8 mouse cellular contexts compared by ENCODE assay signal in the genomic region with DNA sequence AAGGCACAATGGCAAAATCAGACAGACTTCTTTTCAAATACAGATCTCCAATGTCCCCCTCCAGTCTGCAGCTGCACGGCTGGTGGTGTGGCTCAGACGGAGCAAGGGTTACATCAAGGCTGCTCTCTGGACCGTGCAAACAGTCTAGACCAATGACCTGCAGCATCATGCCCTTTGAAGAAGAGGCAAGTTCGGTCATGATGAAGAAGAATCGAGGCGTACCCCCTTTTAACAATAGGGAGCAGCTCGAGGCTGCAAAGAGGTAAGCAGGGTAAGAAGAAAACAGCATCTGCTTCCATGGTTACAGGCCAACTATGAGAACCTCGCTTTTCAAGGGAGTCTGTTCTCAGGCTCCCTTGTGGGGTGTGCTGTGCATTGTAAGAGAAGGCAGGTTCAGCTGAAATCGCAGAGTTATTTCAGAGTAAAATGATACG.
DNase-seq lines count a peak whose midpoint lies in the region; ATAC-seq and TF ChIP-seq lines count a peak whose summit lies in the region.

No protein-coding gene starts in this region.

- DNase-seq in layer of hippocampus, adult 11-12 months (ENCODE audit: low spot score): peak; percentile 52
- DNase-seq in layer of hippocampus, adult 9-10 months (ENCODE audit: low spot score): no peak
- peak; percentile 85 for DNase-seq in kidney, adult 2 months
- peak; percentile 64 for DNase-seq in retina, postnatal 1 day
- no peak for DNase-seq in urinary bladder, postnatal 25 days (ENCODE audit: low spot score)
- DNase-seq in lung, postnatal 36 days: no peak

- H3K9ac ChIP-seq in forebrain, embryonic 12.5 days: peak overlapping the region; percentile 54
- H3K9ac ChIP-seq in limb, embryonic 12.5 days (replicated peaks): no peak overlapping the region

- TF ChIP-seq CTCF in kidney, adult 2 months (conservative IDR thresholded peaks at IDR 0.05; ENCODE audit: insufficient read depth, insufficient read length, low read depth, low read length): no peak

- H3K27ac ChIP-seq in forebrain, embryonic 12.5 days: peak overlapping the region; percentile 96
- H3K27ac ChIP-seq in kidney, adult 2 months (ENCODE audit: insufficient read depth, low read depth, low read length): peak overlapping the region; percentile 61
- peak overlapping the region; percentile 91 for H3K27ac ChIP-seq in limb, embryonic 12.5 days

- H3K36me3 ChIP-seq in forebrain, embryonic 12.5 days (replicated peaks): no peaks in the 10 kb centered on the region
- H3K36me3 ChIP-seq in kidney, adult 2 months (ENCODE audit: control insufficient read depth, insufficient read depth, low read length): no peaks in the 10 kb centered on the region
- H3K36me3 ChIP-seq in limb, embryonic 12.5 days: no peaks in the 10 kb centered on the region

- peaks cover 23% of the 10 kb centered on the region for H3K4me1 ChIP-seq in forebrain, embryonic 12.5 days
- peaks cover 7% of the 10 kb centered on the region; the same call in 1 of the 2 replicates for H3K4me1 ChIP-seq in kidney, adult 2 months (ENCODE audit: control insufficient read depth, insufficient read depth, low read length)
- H3K4me1 ChIP-seq in limb, embryonic 12.5 days (replicated peaks): peaks cover 38% of the 10 kb centered on the region

- peak; percentile 94 for ATAC-seq in forebrain, embryonic 12.5 days (ENCODE audit: low FRiP score)
- ATAC-seq in limb, embryonic 12.5 days (ENCODE audit: insufficient number of reproducible peaks, insufficient read depth, low FRiP score, low TSS enrichment, low read depth): peak; percentile 92

- H3K4me2 ChIP-seq in forebrain, embryonic 12.5 days: peak overlapping the region; percentile 62
- peak overlapping the region; percentile 48 for H3K4me2 ChIP-seq in limb, embryonic 12.5 days

- TF ChIP-seq POLR2A in kidney, adult 2 months (IDR thresholded peaks at IDR 0.05; ENCODE audit: low read depth, low read length): no peak

- peak overlapping the region; percentile 32 for H3K4me3 ChIP-seq in forebrain, embryonic 12.5 days (replicated peaks)
- H3K4me3 ChIP-seq in kidney, adult 2 months (ENCODE audit: insufficient read depth, low read depth, low read length): 0 out of 2 replicates have a peak overlapping the region, but pooled peaks have one; percentile 0
- H3K4me3 ChIP-seq in limb, embryonic 12.5 days (replicated peaks): 0 out of 2 replicates have a peak overlapping the region, but pooled peaks have one; percentile 8

- H3K27me3 ChIP-seq in forebrain, embryonic 12.5 days: no peaks in the 10 kb centered on the region
- no peaks in the 10 kb centered on the region for H3K27me3 ChIP-seq in kidney, adult 2 months (replicated peaks; ENCODE audit: control insufficient read depth, insufficient read depth, low read length)
- no peaks in the 10 kb centered on the region for H3K27me3 ChIP-seq in limb, embryonic 12.5 days

- 2% methylated on average over 10 of the region's 10 CpGs for WGBS in forebrain, embryonic 12.5 days
- 25% methylated on average over 10 of the region's 10 CpGs for WGBS in kidney, adult 2 months
- WGBS in limb, embryonic 12.5 days: 19% methylated on average over 10 of the region's 10 CpGs

- no peaks in the 10 kb centered on the region for H3K9me3 ChIP-seq in forebrain, embryonic 12.5 days
- no peaks in the 10 kb centered on the region for H3K9me3 ChIP-seq in limb, embryonic 12.5 days

Comparison
In these comparisons a context has a peak if more than half of its experiments do, and no peak if none do; other contexts are left out.
1. DNase-seq: peak in layer of hippocampus, adult 11-12 months (single experiment), kidney, adult 2 months (single experiment) and retina, postnatal 1 day (single experiment); none in layer of hippocampus, adult 9-10 months (single experiment), urinary bladder, postnatal 25 days (single experiment) and lung, postnatal 36 days (single experiment).
2. Peak in every context shown above with its lines, with median percentiles within 50 percentile points of each other: H3K27ac ChIP-seq and H3K4me3 ChIP-seq.